Mouse (Mus musculus) lung, postnatal 14 days (tissue): ENCODE data around the gene Pfn1.

Source experiments
- DNase-seq: peaks from one replicate; pipeline ENCODE4 v3.0.0; 2021

Gene Pfn1

GRCm38 (mm10) chr11:70630129-70630528 lies 24.3 kb downstream of the Pfn1 start:
- DNase-seq = no peak

GRCm38 (mm10) chr11:70629557-70629956 lies 24.9 kb downstream of the Pfn1 start:
- DNase-seq = no peak

GRCm38 (mm10) chr11:70628431-70628830 lies 26.0 kb downstream of the Pfn1 start:
- DNase-seq = no peak

GRCm38 (mm10) chr11:70626877-70627276 lies 27.6 kb downstream of the Pfn1 start:
- no peak for DNase-seq

GRCm38 (mm10) chr11:70625473-70625872 lies 29.0 kb downstream of the Pfn1 start:
- DNase-seq = peak; percentile 61

GRCm38 (mm10) chr11:70623053-70623742 lies 31.2 kb downstream of the Pfn1 start:
- no peak for DNase-seq

- no peak for DNase-seq
These were observed 32.3 kb downstream of the Pfn1 start for GRCm38 (mm10) chr11:70621972-70622814.

- no peak for DNase-seq
These were observed 35.3 kb downstream of the Pfn1 start, which contains the start of gene Chrne for GRCm38 (mm10) chr11:70619101-70619500. Gene Chrne, minus strand, starts transcription at chr11:70619216.

- DNase-seq = no peak
These were observed 38.8 kb downstream of the Pfn1 start, which contains the start of gene 4930544D05Rik for GRCm38 (mm10) chr11:70615516-70616093. Gene 4930544D05Rik, plus strand, starts transcription at chr11:70615848.

- DNase-seq = peak; percentile 71
These were observed 39.4 kb downstream of the Pfn1 start for GRCm38 (mm10) chr11:70615074-70615473.

GRCm38 (mm10) chr11:70612505-70612904 lies 41.9 kb downstream of the Pfn1 start:
- no peak for DNase-seq

- no peak for DNase-seq
These were observed 43.7 kb downstream of the Pfn1 start for GRCm38 (mm10) chr11:70610752-70611151.

GRCm38 (mm10) chr11:70608381-70609066 lies 45.9 kb downstream of the Pfn1 start:
- peak; percentile 40 for DNase-seq

- no peak for DNase-seq
These were observed 46.8 kb downstream of the Pfn1 start for GRCm38 (mm10) chr11:70607611-70608010.

GRCm38 (mm10) chr11:70606717-70607116 lies 47.7 kb downstream of the Pfn1 start:
- no peak for DNase-seq

GRCm38 (mm10) chr11:70605024-70605566 lies 49.3 kb downstream of the Pfn1 start:
- DNase-seq = peak; percentile 85
